Mouse (Mus musculus) small intestine, adult 2 months (tissue): ENCODE data around the gene Cd70.

Source experiments
- CTCF ChIP-seq: fragments of 200-500 bp; IDR thresholded peaks from 2 replicates; pipeline ENCODE4 v1.5.1; 2012; ENCODE audit warnings: low read depth, mild to moderate bottlenecking, control low read depth, inconsistent platforms, low read length, moderate library complexity, mixed read lengths; ENCODE audit not compliant: insufficient replicate concordance, insufficient read length; ENCODE audit errors: extremely low read depth
- POLR2A ChIP-seq: fragments of 200-500 bp; IDR thresholded peaks from 2 replicates; pipeline ENCODE4 v1.6.1; 2012; ENCODE audit warnings: low read depth, mild to moderate bottlenecking, control low read depth, inconsistent platforms, low read length, moderate library complexity

GRCm38 (mm10) chr17:57112768-57113474 is 36.7 kb downstream of the Cd70 start:
- no peak for TF ChIP-seq CTCF
- TF ChIP-seq POLR2A: no peak
